Mouse (Mus musculus): Measurements from ENCODE around the gene Oprd1.

The Oprd1 gene

DNA sequence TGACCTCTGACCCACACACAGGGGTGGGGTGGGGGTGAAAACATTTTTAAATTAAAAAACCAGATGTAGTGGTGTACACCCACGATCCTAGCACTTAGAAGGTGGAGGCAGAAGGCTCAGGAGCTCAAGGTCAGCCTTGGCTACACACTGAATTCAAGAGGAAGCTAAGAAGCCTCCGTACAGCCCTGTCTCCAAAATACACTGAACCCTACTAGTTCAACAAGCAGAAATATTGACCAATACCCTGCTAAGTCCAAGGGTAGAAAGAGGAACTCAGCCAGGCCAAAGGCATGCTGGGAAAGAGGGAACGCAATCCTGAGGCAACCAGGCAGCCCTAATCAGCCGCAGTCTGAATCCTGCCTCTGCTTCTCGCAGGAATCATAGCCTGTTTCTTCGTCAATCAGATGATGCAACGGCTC, 66.0 kb downstream of the Oprd1 start:
- DNase-seq, result no peak

- DNase-seq, result no peak
Observed at GRCm38 (mm10) chr4:132077445-132077844, 66.8 kb downstream of the Oprd1 start.

- no peak for DNase-seq
Observed at GRCm38 (mm10) chr4:132076480-132077405, 67.5 kb downstream of the Oprd1 start.

- no peak for DNase-seq
Observed at GRCm38 (mm10) chr4:132075796-132076195, 68.5 kb downstream of the Oprd1 start.

- peak; percentile 87 for DNase-seq
Observed at GRCm38 (mm10) chr4:132074933-132075769, 69.1 kb downstream of the Oprd1 start, which contains the start of gene Epb41. TSS of gene Epb41 (minus strand) at chr4:132075321.

GRCm38 (mm10) chr4:132074077-132074932, 70.0 kb downstream of the Oprd1 start, which contains the start of gene Gm10300:
TSS of gene Gm10300 (plus strand) at chr4:132074697.
- DNase-seq, result no peak

DNA sequence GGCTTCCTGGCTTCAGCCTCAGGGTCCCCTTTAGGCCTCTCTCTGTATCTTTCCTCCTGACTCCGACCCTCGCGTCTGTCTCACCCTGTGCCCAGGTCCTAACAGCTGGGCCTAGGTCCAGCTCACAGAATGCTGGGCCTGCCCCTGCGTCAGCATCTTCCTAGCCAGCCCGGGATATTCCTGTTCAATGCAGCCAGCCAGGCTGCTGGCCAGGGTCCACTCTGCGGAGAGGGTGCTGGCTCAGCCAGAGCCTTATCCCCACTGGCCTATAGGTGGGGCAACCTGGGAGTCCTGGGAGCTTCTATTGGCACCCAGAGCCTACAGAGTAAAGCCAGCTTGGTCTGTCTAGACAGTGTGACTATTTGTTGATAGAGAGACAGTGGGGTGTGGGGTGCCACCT, 71.3 kb downstream of the Oprd1 start:
- DNase-seq, result no peak

GRCm38 (mm10) chr4:132072156-132072555, 72.1 kb downstream of the Oprd1 start:
- no peak for DNase-seq

DNA sequence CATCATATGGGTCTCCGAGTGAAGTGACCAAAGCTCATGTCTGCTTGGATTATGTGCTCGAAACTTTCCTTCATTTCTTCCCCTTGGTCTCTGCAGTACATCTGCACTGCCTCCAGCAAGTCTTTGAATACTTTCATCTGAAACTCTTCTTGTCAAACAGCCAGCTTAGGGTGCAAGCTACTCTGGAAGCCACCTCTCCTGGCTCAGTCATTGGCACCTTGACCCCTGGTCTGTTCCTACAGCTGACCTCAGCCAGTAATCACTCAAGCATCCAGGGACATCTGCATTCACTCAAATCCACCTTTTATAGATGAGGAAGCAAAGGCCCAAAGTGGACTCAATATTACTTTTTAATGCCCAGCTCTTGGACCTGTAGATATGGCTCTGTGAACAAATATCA, 72.6 kb downstream of the Oprd1 start:
- no peak for DNase-seq

DNA sequence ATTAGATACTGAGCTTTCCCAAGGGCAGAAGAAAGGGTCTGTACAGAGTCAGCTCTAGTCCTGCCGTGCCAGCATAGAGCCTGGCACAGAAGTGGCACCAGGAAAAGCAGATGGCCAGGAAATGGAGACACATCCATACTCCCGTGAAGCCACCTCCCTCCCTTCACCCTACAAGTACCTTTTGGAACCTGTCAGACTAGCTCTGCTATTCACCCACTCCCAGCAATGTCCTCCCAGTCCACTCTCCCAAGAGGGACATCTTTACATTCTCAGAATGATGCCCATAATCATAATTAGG, 76.4 kb downstream of the Oprd1 start:
- DNase-seq, result no peak

DNA sequence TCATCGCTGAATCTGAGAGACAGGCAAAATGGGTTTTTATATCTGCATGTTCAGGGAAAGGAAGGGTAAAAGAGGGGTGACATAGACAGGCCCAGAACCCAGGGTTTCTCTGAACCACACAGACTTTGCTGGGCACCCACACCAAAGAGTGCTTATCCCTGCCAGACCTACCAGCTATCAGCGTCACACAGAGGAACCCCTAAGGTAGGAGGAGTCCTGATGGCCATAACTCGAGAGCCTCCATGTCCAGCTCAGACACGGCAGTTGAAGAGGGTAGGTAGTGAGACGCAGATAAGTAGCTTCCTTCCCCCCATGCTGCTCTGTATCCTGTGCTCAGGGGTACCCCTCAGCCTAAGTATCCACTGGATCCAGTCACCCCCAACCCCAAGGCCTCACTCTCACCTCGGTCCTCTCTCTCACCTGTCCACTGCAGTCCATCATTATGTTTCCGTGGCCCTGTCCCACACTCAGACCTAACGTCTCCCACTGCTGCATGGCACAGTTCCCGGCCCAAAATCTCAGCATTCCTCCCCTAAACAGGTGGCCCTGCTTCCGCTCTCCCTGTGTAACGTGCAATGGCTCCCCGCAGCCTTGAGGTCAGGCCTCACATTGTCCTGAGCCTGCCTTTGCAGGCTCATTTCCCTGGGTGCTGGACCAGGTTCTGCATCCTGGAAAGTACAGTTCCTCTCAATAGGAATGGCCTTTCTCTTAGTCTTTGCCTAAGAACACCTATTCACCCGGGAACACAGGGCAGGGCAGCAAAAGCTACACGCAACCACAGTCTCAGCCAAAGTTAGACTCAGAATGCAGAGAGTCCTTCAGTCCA, 77.0 kb downstream of the Oprd1 start:
- no peak for DNase-seq

DNA sequence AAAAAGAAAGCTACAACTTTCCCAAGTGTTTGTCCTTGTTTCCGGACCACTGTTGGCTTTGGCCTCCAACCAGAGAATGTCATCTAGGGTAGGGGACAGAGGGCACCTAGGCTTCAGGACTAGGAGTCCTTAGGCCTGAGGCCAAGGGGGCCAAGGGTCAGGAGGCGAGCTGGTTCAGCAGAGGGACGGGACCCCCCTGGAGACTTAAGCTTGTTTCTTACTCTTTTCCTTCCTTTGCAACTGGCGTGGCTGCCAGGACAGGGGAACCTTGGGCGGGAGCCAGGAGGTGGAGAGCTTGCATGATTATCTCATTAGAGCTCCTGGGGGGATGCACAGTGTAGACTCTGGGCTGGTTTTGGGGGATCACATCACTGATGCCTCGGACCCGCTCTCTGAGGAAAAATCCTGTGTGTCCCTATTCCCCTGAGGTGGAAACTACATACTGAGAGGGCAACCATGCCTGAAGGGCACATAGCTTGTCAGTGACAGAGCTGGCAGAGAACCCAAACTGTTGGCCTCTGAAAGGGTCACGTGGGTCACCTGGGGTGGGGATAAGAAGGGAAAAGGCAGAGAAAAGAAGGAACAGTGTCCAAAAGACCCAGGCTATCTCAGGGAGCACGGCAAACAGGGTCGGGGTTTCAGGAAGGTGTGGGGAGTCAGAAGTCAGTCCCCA, 78.0 kb downstream of the Oprd1 start:
- DNase-seq, result no peak

GRCm38 (mm10) chr4:132065578-132065977, 78.7 kb downstream of the Oprd1 start:
- DNase-seq, result no peak

DNA sequence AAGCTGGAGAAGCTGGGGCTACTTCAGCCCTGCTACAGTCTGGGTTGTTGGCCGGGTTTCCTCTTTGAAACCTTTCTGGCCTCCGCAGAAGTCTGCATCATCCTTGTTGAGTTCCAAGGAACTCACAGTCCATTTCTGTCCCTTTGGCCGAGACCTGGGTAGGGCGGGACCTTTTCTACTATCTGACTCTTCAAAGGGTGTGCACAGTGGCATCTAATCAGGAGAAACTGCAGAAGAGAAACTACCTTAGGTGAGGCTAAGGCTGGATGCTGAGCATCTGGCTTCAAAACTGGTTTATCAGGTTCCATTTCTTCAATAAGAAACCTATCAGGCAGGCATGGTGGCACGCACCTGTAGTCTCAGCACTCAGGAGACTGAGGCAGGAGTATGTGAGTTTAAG, 79.7 kb downstream of the Oprd1 start:
- no peak for DNase-seq

DNA sequence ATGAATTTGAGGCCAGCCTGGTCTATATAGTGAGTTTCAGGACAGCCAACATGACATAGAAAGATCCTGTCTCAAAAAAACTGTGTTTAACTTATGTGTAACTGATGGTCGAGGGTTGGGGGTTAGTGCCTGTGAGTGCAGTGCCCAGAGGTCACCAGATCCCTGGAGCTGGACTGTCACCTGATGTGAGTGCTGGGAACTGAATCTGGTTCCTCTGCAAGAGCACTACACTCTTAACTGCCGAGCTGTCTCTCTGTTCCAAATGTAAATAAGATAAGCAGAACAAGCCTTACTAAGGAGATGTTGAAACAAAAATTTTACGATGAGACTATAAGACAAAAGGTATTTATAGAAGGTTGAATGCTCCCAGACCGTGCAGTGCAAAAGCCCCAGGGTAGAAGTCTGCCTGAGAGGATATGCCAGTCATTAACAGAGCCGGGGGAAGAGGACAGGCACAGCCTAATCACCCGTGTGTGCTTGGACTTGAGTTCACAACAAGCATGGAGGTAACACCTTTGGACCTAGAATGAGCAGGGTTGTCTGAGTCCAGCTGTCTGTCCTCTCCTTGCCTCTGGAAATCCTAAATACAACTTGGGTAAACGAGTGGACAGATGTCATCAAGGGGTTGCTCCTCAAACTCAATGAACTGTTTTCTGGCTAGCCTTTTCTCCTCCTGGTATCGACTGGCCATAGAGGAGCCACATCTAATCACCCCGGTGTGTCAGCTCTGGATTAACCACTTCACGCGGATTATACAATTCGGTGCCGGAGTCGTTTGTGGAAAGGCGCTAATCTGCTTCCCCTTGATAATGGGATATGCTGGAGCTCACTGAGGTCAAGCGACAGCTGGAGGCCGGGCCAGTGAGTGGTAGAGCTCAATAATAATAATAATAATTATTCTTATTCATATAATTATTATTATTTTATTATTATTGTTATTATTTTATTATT, 81.1 kb downstream of the Oprd1 start:
- DNase-seq, result no peak

GRCm38 (mm10) chr4:132062289-132062688, 82.0 kb downstream of the Oprd1 start:
- DNase-seq, result no peak
